Mouse (Mus musculus): ENCODE results near the gene 1600014C23Rik.

1600014C23Rik gene

DNA sequence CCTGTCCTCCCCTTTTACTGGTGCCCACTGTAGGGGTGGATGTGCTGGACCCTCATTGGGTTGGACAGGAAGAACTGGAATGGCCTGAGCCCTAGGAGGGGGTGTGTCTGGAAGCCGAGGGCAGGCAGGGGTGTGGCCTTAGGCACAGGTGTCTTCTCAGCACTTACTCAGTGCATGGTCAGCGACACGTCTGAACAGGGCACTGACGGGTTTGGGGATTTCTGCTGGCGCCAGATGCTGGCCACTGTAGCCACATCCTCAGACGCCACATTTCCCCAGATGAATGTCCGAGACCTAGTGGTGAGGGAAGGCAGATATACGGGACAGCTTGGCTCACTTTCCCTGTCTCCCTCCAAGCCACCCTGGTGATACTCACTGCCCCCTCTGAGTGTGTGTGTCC is 18.4 kb upstream of the 1600014C23Rik start:
- DNase-seq, result peak in 1 of 2 experiments; percentile 16

DNA sequence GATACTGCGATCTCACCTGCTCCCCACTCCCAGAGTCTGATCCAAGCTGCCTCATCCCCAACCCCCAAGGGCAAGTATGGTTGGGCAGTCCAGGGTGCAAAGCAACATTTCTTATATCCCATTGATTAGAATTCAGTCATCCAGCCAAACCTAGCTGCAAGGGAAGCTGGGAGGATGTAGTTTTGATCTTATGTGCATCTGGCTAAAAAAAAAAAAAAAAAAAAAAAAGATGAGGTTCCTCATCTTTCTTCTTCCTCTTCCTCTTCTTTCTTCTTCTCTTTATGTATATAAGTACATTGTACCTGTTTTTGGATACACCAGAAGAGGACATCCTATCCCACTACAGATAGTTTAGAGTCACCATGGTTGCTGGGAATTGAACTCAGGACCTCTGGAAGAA is 17.7 kb upstream of the 1600014C23Rik start:
- no peak for DNase-seq

DNA sequence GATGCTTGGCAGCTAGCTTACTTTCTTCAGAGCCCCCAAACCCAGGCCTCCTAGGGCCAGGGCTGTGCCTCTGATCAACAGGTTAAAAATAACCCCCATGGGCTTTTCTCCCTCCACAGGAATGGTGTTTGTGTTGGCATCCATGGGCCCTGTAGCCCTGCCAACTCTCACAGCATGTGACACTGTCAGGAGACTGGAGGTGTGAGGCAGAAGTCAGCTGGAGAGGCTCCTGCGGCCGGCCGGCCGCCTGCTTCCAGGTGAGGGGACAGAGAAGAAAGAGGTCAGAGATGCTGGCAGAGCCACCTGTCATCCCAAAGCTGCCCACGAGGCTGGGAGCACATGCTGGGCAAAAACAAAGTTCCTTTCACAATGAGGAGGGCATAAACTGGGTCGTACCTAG is 15.5 kb upstream of the 1600014C23Rik start:
- DNase-seq, result peak in 1 of 2 experiments; percentile 39

DNA sequence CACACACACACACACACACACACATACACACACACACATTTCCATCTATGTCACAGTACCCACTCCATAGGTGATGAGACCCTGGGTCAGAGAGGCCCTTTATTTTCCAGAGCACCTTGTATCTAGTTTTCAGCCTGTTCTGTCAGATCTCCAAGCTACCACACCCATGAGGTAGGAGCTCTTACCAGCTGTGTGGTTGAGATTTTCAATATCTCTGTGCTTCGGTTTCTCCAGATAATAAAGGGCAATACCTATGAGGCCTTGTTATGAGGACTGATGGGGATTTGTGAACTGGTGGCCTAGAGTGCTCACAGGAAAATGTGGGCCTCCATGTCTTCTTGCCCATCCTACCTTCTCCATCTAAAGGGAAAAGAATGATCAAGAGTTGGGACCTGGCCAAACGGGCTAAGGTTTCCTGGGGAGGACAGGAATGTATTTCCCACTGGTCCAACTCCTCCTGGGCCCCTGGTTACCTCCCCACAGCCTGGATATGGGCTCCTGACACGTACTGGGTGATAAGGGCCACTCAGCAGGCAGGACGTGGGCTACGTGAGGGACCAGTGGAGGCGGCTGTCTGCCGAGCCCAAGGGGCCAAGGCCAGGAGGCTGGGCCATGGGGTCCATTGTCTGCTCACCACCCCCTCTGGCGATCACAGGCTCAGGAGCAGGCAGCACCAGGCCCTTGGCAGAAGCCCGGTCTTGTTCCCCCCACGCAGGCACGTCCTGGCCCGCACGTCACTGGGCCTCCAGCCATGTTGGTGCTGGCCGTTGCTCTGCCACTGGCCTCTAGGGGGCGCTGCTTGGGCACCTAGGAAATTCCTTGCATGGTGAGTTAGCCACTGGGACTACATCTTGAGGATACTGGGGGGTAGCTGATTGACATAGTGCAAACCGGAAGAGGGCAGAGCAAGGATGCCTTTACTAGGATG is 14.5 kb upstream of the 1600014C23Rik start:
- DNase-seq, result peak; percentile 63 to 68

DNA sequence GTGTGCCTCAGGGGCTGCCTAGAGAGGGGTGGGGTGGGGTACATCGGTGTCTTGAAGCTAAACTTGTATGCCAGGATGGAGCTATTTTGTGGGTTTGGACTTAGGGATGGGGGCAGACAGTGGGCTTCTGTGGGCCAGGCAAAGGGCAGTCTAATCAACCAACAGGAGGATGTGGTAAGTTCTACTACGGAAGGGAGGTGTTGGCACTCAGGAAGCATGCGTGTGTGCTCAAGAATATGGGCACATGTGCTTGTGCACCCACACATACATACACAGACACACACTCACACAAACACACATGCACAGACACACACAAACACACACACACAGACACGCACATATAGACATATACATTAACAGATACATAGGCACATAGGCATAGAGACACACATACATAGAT is 13.6 kb upstream of the 1600014C23Rik start:
- DNase-seq, result no peak

DNA sequence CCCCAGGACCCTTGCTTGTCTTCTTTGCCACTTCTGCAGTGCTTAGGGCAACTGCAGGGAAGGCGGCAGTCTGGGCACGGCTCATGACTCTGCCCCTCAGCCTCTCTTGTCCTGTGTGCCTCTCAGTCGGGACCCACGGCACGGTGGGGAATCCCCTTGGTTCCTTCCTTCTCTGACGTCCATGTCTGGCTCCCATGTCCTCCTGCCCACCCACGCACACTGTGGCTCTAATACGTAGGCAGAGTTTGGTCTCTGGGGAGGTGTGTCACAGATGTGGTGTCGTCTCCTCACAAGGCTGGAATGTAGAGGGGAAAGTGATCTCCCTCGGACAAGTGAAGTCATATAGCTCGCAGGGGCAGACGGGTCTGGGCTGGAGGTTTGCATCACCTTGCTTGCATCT is 13.1 kb upstream of the 1600014C23Rik start:
- DNase-seq, result peak in 1 of 2 experiments; percentile 15

DNA sequence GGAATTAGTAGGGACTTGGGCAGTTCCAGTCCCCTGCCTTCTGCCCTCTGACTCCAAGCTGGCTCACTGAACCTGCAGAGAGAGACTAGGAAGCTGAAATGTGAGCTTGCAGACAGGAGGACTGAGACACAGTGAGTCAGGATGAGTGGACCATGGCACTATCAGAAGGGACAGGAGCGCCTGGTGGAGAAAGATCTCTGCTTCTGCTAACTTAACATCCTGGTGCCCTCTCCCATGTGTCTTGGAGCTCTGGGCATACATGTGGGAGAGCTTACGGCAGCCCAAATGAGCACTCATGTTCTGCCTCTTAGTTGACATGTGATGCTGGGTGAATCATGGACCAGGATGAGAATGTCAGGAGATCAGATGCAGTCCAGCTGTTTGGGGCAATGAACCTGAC is 12.0 kb upstream of the 1600014C23Rik start:
- no peak for DNase-seq

DNA sequence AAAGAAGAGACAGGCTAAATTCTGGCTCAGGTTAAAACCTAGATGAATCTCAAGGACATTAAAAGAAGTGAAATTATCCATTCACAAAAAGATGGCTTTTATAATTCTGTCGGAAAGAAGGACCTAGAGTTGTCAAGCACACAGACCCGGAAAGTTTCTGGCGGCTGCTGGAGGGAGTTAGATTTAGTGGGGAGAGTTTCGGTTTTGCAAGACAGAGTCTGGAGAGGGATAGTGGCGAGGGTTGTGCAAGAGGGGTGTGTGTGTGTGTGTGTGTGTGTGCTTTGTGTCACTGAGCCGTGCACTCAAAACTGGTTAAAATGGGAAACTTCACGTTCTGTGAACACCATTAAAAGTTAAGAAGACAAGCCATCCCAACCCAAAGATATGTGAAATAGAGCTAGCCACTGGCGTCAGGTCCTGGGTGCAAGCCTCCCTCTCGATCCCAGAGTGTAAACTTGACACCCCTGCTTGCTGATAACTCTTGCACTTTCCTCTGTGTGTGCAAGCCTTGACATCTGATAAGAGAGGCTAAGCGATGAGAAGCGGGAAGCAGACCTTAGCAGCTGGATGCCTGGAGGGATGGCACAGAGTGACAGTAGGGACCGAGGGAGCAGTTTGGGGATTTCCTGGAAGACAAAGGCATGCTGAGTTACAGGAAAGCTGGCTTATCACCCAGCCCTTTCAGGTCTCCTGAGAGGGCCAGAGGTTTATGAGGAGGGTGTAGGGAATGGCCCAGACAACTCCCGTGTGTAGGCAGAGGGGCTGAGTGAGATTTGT is 8.9 kb upstream of the 1600014C23Rik start:
- DNase-seq, result peak; percentile 35 to 48

DNA sequence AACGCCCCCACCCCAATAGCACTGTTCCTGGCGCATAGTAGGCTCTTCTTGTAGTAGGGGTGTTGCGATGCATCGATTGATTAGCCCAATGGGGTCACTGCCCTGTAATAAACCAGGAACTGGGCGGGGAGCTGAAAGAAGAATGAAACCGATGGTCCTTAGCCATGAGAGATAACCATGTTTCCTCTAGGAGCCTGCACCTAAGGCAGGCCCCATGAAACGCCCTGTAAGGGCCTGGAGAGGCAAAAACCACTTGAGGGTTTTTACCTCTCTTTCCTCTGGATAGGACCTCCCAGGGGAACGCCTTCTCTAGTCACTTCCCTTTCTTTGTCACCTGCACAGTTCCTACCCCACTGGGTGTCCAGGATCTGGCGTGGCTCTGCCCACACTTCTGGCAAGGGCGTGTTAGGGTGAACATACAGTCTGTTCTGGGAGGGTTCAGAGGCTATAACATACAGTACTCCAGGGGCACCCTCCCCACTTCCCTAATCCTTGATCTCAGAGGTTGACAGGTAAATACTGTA is 3.5 kb upstream of the 1600014C23Rik start:
- no peak for DNase-seq

DNA sequence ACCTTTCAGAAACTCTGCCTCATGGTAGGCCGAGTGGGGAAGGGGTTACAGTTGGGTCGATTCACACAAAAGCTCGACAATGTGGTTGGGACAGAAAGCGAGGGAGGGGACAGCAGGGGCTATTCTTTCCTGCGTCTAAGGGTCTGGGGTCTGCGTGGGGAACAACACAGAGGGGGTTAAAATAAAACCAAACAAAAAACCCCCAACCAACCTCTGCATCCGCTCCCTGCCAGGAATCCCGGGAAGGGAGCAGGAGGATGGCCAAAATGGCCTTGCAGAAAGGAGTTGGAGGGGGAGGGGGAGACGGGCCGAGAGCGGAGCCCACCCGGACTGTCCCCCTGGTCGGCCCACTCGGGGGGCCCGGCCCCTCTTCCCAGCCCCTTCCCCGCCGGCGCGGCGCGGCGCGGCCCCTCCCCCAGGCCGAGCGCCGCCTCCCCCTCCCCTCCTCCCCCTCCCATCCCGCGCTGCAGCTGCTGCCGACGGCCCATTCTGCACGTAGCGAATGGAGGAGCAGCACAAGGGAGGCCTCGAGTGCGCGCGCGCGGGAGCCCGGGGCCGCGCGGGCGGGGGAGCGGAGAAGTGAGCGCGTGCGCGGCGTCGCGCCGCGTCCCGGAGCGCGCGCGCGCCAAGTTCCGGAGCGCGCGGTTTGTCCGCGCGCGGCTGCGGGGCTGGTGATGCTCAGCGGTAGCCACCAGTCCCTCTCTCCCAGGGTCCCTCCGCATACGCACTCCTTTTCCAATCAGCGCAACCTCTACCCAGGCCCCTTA is 2.9 kb upstream of the 1600014C23Rik start:
- DNase-seq, result peak; percentile 85 to 93

DNA sequence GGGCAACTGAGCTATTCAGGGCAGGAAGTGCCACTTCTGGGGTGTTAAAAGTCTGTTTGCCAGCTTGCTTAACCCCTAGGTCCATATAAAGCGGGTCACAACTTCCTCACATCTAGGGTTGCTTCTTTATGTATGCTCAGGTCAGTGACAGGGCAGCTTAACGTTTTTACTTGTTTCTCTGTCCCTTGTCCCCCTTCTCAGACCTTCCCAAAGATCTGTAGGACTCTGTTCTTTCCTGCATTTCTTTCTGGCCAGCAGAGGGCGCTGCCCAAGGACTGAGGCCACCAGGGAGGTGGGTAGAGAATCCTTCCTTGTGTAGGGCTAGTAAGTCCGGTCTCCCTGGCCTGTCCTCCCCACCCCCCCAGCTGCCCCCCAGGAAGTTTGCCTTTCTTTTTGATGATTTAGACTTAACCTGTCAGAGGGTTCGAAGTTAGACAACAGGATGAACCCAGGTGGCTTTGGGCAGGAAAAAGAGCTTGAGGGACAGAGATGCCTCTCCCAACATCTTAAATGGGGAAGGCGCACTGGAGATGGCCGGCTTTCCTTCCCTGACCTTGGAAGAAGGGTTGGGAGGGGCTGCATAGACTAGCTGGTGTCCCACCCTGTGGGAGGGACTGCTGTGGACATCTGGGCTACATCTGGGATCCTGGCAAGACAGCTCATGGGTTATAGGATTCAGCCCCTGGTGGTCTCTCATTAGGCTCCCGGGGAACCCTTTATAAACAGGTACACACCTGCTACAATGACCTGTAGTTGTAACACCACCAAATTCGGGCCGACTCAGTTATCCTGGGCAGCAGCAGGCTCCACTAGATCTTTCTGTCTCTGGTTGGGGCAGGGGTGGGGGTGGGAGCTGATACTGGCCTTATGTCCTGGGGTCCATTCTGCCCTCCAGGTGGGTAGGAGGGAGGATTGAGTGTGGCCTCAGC is 2.0 kb upstream of the 1600014C23Rik start:
- peak; percentile 80 to 86 for DNase-seq

DNA sequence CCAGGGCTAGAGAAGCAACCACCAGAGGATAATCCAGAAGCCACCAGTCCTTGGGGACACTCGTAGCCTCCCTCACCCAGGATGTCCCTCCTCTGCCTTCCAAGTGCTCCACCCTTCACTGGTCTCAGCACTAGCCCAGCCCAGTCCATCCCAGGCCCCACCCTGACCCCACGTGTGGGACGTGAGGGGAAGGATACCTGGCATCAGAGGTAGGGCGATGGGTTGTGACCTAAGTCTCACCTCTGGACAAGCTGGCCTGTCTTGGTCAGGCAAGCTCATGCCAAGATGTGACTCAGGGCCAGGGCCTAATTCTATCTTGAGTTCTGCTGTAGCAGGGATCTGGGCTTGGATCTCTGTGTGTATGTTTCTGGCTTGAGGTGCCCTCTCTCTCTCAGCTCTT is 1.2 kb upstream of the 1600014C23Rik start:
- no peak for DNase-seq

DNA sequence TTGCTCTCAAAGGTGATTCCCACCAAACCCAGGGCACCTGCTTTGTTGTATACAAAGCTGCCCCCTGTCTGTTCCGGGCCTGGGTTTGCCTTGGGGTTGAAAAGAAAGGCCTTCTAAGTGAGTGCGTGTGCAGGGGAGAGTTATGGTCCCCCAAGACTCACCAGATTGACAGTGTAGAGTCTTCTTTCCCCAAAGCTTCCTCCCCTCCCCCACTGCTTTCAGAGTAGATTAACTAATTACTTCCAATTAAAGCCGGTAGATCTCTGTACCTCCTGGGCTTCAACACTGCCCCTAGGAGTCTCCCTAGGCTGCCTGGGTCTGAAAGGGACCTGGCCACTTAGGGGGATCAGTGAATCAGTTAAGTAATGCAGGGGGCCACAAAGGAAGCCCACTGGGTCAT is 689 bp upstream of the 1600014C23Rik start:
- no peak for DNase-seq

DNA sequence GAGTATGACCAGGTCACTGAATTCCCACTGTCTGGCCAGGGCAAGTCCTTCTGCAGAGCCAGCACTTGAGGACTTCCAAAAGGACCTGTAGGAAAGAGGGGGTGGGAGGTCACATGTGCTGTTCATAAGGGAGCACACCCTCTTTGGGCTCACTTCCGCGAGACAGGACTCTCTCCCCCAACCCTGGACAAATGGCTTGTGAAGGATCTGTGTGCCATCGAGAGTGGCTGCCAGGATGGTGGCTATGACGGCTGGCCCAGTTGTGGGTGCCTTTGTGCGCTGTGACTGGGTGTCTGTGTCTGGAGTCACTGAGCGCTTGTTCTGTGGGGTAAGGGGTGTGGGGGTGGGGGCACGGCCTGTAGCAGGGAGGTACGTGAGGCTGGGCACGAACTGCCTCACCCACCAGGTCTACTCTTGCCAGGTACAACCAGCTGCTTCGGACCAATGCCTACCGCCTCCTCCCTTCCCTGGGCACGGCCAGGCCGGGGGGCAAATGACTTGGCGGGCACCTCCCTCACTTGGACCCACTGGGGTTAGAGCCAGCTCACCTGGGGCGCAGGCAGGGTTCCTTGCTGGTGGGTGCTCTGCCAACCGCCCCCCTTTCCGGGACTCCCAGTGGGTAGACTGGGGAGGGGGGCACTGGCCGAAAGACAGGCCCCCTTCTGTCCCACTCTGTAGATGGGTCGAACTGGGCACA is 458 bp downstream of the 1600014C23Rik start:
- DNase-seq, result no peak

DNA sequence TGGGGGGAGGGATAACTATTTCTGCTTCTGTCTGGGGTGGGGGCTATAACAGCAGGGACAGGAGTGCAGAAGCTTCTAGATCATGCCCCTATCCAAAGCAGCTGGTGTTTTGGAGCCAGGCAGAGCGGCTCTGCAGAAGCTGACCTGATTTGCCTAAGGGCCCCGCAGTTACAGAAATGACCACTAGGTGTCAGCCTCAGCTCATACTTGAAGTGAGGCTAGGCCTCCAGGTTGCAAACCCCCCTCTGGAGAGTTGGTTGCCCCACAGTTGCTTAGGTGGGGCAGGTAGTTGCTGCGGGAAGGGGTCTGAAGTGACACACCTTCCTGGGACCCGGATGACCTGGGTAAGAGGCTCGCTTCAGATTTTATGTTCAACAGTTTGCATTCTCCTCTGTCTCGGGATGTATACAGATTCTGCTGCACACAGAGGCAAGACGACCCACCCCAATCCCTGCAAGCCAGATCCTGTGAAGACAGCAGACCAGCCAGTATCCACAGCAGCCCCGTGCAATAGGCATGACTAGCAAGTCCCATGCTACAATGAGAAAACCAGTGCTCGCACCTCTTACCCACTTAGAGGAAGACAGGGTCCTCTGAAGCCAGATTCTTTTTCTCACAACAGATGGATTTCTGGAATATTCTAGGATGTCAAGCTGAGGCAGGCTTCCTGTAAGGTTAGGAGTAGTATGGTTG is 2.3 kb downstream of the 1600014C23Rik start:
- peak; percentile 82 to 89 for DNase-seq

DNA sequence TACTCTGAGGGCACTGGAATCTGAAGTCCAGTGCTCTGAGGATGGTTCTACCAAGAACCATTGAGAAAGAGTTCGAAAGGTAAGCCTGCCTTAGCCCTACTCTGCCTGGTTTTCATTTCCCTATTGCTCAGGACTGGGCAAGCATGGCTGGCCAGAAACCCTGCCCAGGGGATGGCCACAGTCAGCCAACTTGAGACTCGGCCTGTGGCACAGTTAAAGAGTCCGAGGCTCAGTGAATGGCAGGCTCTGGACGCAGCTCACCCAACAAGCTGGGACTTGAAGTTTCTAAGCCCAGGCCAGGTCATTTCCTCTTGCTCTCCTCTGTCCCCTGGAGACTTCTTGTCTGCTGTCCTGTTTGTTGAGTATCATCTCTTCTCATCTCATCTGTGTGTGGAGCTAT is 2.9 kb downstream of the 1600014C23Rik start:
- DNase-seq, result no peak

DNA sequence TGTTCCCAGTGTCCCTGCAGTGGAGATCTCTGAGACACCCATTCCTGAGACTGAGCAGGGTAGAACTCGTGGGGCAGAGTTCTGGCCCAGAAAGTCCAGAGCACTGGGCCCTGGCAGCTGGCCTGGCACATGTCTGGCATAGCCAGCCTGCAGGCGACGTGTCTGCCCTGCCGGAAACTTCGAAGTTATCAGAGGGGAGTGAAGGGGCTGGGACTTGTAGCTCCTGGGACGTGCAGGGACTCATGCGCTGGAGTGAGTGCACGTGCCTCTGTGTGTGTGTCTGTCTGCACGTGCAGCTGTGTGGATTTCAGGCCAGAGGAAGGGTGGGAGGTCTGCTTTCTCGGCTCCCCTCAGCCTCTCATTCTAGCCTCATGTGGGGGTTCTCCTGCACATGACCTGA is 4.3 kb downstream of the 1600014C23Rik start:
- DNase-seq, result no peak

DNA sequence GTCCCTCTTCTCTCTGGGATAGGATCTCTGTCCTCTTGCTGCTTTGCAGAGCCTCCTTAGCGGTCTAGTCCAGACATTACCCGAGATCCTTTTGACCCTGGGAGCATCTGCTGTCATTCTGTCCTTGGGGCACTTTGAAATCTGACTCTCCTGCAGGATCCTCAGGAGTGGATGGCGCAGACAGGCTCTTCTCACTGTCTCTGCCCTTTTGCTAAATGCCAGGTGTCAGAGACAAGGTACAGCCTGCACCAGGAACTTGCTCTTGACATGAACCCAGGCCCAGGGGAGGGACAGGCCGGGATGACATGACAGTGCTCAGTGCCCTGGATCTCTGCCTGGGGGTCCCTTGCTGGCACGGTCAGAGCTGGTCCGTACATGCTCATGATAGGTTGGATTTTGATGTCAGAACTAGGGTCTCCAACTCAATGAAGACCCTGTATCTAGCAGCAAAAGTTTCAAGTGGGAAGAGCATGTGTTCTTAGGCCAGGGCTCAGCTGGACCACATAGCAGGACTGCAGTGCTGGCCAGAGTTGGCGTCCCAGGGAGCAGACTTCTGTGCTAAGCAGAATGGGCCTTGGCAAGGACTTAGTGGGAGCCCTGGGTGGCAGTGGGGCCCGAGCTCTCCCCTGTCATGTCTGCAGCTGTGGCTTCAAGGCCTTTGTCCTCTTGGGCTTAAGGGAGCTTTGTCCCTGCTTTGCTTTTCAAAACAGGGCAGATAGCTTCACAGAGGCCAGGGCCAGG is 5.5 kb downstream of the 1600014C23Rik start:
- no peak for DNase-seq

DNA sequence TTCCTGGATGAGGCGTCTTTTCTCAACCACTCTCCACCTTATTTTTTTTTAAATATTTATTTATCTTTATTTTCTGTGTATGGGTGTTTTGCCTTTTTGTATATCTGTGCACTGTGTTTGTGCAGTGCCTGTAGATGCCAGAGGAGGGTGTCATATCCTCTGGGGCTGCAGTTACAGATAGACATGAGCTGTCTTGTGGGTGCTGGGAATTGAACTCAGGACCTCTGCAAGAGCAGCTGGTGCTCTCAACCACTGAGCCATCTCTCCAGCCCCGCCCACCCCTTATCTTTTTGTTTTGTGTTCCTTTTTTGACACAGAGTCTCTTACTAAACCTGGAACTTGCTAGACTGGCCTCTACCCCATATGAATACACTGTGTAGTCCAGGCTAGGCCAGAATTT is 6.2 kb downstream of the 1600014C23Rik start:
- no peak for DNase-seq

DNA sequence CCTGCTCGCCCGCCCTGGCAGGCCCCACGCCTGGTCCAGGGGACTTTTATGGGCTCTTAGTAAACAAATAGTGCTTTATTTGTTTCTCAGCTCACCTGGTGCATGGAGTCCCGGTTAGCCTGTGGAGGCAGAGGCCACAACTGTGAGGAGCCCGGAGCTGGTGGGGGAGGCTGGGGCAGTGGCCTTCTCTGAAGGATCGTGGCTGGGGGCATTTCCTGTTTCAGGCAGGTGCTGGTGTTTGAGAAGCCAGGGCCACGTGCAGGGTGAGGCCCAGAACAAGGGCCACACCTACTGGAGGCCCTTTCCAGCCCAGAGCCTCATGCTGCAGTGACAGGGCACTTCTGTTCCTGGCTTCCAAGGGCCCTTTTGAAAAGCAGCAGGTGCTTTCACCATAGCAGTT is 7.4 kb downstream of the 1600014C23Rik start:
- peak in 1 of 2 experiments; percentile 68 for DNase-seq

Measured in lung, postnatal 4 days (tissue).